Mouse (Mus musculus): Measurements from ENCODE around the gene Kpna7. TPM values are rescaled to one million over a fixed set of nuclear protein-coding genes. Genes with fewer than 3 reads are reported as not detected.

Kpna7 gene
- polyA plus RNA-seq, 1 experiment from 2014 or later: not detected

DNA sequence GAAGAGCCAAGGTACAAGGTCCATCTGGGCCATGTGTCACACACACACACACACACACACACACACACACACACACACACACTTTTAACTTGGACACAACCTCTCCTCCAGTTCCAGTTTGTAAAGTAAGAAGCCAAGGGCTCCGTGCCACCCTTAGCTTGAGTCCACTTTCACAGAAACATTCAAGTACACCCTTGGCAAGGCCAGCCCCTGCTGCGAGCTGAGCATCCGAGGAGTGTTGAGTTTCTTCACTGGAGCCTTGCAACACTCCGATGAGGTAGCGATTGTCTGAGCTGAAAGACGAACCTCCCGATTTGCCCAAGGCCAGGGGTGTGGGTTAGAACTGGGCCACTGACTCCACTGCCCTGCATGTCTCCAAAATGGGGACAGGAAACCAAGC is 138.9 kb downstream of the Kpna7 start:
- DNase-seq (ENCODE audit: low spot score) (no peak), ATAC-seq (replicated peaks; ENCODE audit: low FRiP score, low TSS enrichment, low read depth) (no peak)

DNA sequence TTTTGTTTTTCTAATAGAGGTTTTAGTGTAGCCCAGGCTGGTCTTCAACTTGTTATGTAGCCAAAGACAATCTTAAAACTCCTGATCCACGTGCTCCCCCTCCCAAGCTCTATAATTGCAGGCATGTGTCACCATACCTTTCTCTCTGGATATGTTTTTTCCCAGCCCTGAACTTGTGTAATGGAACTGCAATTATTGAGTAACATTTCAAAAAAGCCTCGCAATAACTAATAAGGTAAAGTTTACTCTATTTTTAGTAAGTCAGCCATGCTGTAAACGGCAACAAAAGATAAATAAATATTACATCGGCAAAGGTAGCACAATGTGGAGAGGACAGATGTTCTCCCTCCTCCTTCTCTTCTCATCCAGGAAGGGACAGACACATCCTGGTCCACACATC is 139.5 kb downstream of the Kpna7 start:
- no peaks in the 10 kb centered on the region for H3K36me3 ChIP-seq (ENCODE audit: control insufficient read depth, insufficient read depth, low read length)
- no peak overlapping the region for H3K4me3 ChIP-seq (ENCODE audit: low read depth, low read length)
- no peak for ATAC-seq (replicated peaks; ENCODE audit: low FRiP score, low TSS enrichment, low read depth)
- H3K9me3 ChIP-seq (ENCODE audit: control insufficient read depth, low read length): no peaks in the 10 kb centered on the region
- no peaks in the 10 kb centered on the region for H3K27me3 ChIP-seq (replicated peaks; ENCODE audit: control insufficient read depth, insufficient read depth, low read length)
- H3K9ac ChIP-seq (ENCODE audit: low read length): no peak overlapping the region
- H3K4me2 ChIP-seq (ENCODE audit: low read length): no peak overlapping the region
- DNase-seq (ENCODE audit: low spot score): no peak
- no peak overlapping the region for H3K27ac ChIP-seq (ENCODE audit: low read depth)
- WGBS: 75% methylated on average over 4 of the region's 4 CpGs
- peaks cover 18% of the 10 kb centered on the region for H3K4me1 ChIP-seq (replicated peaks; ENCODE audit: control insufficient read depth, insufficient read depth, low read length)

More for the DNA sequence above, 138.9 kb downstream of the Kpna7 start:
- H3K4me3 ChIP-seq (ENCODE audit: low read depth, low read length): no peak overlapping the region
- H3K4me1 ChIP-seq (replicated peaks; ENCODE audit: control insufficient read depth, insufficient read depth, low read length): peaks cover 18% of the 10 kb centered on the region
- H3K4me2 ChIP-seq (ENCODE audit: low read length): no peak overlapping the region
- no peaks in the 10 kb centered on the region for H3K27me3 ChIP-seq (replicated peaks; ENCODE audit: control insufficient read depth, insufficient read depth, low read length)
- no peak overlapping the region for H3K9ac ChIP-seq (ENCODE audit: low read length)
- 86% methylated on average over 7 of the region's 7 CpGs for WGBS
- no peaks in the 10 kb centered on the region for H3K9me3 ChIP-seq (ENCODE audit: control insufficient read depth, low read length)
- H3K36me3 ChIP-seq (ENCODE audit: control insufficient read depth, insufficient read depth, low read length): no peaks in the 10 kb centered on the region
- no peak overlapping the region for H3K27ac ChIP-seq (ENCODE audit: low read depth)

DNA sequence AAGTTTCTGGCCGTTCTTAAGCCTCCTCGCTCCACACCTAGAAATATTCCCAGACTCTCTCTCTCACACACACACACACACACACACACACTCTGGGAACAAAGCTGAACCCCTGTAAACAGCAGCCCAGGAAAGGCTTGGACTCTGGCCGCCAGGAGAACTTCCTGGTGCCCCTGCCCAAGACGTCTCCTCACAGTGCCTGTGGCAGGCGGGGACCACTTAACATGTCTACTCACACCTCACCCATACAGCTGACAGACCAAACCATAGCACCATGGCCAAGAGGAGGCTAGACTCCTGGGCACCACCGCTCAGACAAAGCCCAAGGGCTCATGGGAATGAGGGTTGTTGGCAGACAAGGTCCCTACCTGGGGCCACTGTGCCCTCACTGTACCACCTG is 140.5 kb downstream of the Kpna7 start:
- no peak for ATAC-seq (replicated peaks; ENCODE audit: low FRiP score, low TSS enrichment, low read depth)
- Histone ChIP-seq H3K27me3 (replicated peaks; ENCODE audit: control insufficient read depth, insufficient read depth, low read length) (no peaks in the 10 kb centered on the region), H3K27ac (ENCODE audit: low read depth) (no peak overlapping the region), H3K9me3 (ENCODE audit: control insufficient read depth, low read length) (no peaks in the 10 kb centered on the region), H3K4me2 (ENCODE audit: low read length) (no peak overlapping the region), H3K9ac (ENCODE audit: low read length) (no peak overlapping the region), H3K36me3 (ENCODE audit: control insufficient read depth, insufficient read depth, low read length) (no peaks in the 10 kb centered on the region), H3K4me3 (ENCODE audit: low read depth, low read length) (no peak overlapping the region), H3K4me1 (replicated peaks; ENCODE audit: control insufficient read depth, insufficient read depth, low read length) (peaks cover 8% of the 10 kb centered on the region; the same call in 1 of the 2 replicates)
- DNase-seq (ENCODE audit: low spot score): no peak
- WGBS: 83% methylated on average over 6 of the region's 6 CpGs

DNA sequence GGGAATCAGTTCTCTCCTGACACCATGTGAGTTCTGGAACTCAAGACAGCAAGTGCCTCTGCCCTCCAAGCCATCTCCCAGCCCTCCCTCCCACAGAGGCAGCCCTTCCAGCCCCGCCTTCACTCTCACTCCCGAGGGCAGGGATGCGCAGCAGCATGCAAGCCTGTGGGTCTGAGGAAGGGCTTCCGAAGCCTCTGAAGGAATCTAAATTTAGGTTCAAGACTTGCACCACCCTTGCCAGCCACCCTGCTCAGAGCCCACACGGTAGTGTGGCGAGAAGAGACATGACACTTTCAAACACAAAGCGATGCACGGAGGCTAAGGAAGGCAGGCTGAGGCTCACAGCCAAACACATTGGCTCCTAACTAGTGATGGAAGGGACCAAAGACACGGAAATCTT is 141.4 kb downstream of the Kpna7 start:
- 78% methylated on average over 9 of the region's 9 CpGs for WGBS
- no peak for ATAC-seq (replicated peaks; ENCODE audit: low FRiP score, low TSS enrichment, low read depth)
- Histone ChIP-seq H3K27me3 (replicated peaks; ENCODE audit: control insufficient read depth, insufficient read depth, low read length) (no peaks in the 10 kb centered on the region), H3K4me1 (replicated peaks; ENCODE audit: control insufficient read depth, insufficient read depth, low read length) (peaks cover 2% of the 10 kb centered on the region; the same call in 1 of the 2 replicates), H3K9me3 (ENCODE audit: control insufficient read depth, low read length) (no peaks in the 10 kb centered on the region), H3K4me3 (ENCODE audit: low read depth, low read length) (no peak overlapping the region), H3K4me2 (ENCODE audit: low read length) (no peak overlapping the region), H3K36me3 (ENCODE audit: control insufficient read depth, insufficient read depth, low read length) (no peaks in the 10 kb centered on the region), H3K27ac (ENCODE audit: low read depth) (no peak overlapping the region), H3K9ac (ENCODE audit: low read length) (no peak overlapping the region)
- DNase-seq (ENCODE audit: low spot score): no peak

DNA sequence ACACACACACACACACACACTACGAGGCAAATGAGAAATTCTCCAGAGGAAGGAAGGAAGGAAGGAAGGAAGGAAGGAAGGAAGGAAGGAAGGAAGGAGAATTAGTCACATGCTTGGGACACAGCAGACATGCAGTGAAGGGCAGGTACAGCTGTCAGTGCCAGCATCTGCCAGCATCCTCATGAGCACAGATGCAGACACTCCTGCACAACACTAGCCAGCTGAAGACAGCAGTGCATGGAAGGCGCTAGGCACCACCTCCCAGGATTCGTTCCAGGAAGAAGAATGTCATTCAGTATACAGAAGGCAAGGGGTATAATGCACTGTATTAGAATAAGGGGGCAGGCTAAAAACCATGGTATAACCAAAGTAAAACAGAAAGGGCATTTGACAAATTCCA is 142.9 kb downstream of the Kpna7 start:
- H3K27me3 ChIP-seq (replicated peaks; ENCODE audit: control insufficient read depth, insufficient read depth, low read length): no peaks in the 10 kb centered on the region
- DNase-seq (ENCODE audit: low spot score) (no peak), ATAC-seq (replicated peaks; ENCODE audit: low FRiP score, low TSS enrichment, low read depth) (no peak)
- no peak overlapping the region for H3K4me3 ChIP-seq (ENCODE audit: low read depth, low read length)
- no peaks in the 10 kb centered on the region for H3K36me3 ChIP-seq (ENCODE audit: control insufficient read depth, insufficient read depth, low read length)
- no peak overlapping the region for H3K9ac ChIP-seq (ENCODE audit: low read length)
- peaks cover 2% of the 10 kb centered on the region; the same call in 1 of the 2 replicates for H3K4me1 ChIP-seq (replicated peaks; ENCODE audit: control insufficient read depth, insufficient read depth, low read length)
- H3K27ac ChIP-seq (ENCODE audit: low read depth): no peak overlapping the region
- no peaks in the 10 kb centered on the region for H3K9me3 ChIP-seq (ENCODE audit: control insufficient read depth, low read length)
- H3K4me2 ChIP-seq (ENCODE audit: low read length): no peak overlapping the region
- 59% methylated on average over 3 of the region's 3 CpGs for WGBS

DNA sequence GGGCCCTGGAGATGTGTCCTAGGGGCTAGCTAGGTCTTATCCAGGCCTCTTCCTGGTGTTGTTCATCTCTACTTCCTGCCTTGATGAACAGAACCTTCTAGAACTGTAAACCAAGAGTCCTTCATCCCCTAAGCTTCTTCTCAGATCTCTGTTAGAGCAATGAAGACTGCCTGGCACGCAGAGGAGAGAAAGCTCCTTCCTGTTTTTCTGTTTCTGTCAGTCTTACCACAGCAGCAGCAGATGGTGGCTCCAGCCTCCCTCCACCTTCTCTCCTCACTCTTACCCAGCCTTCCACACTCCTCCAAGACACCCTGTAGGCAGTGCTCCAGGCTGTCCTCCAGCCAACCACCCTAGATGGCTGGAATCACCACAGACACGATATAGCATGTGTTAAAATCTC is 146.5 kb downstream of the Kpna7 start:
- no peaks in the 10 kb centered on the region for H3K36me3 ChIP-seq (ENCODE audit: control insufficient read depth, insufficient read depth, low read length)
- peaks cover 9% of the 10 kb centered on the region; the same call in 1 of the 2 replicates for H3K4me1 ChIP-seq (replicated peaks; ENCODE audit: control insufficient read depth, insufficient read depth, low read length)
- DNase-seq (ENCODE audit: low spot score) (no peak), ATAC-seq (replicated peaks; ENCODE audit: low FRiP score, low TSS enrichment, low read depth) (no peak)
- no peaks in the 10 kb centered on the region for H3K27me3 ChIP-seq (replicated peaks; ENCODE audit: control insufficient read depth, insufficient read depth, low read length)
- no peak overlapping the region for H3K4me2 ChIP-seq (ENCODE audit: low read length)
- no peak overlapping the region for H3K27ac ChIP-seq (ENCODE audit: low read depth)
- no peak overlapping the region for H3K4me3 ChIP-seq (ENCODE audit: low read depth, low read length)
- WGBS: 65% methylated on average over 2 of the region's 2 CpGs
- H3K9me3 ChIP-seq (ENCODE audit: control insufficient read depth, low read length): no peaks in the 10 kb centered on the region
- no peak overlapping the region for H3K9ac ChIP-seq (ENCODE audit: low read length)

Other genes with a start within 250 kb of the Kpna7 start
- gene Smurf1, start 118.2 kb downstream of the Kpna7 start, polyA plus RNA-seq (2014; fragmentation: Nextera tagmentation; extraction: Ambion mirVana): 14.4 and 17.2 TPM in 2 replicates
- gene Gm4871, start 51.3 kb downstream of the Kpna7 start, polyA plus RNA-seq (2014; fragmentation: Nextera tagmentation; extraction: Ambion mirVana): not detected in 2 replicates
- not detected in 2 replicates for gene 1700018F24Rik, start 41.0 kb downstream of the Kpna7 start, polyA plus RNA-seq (2014; fragmentation: Nextera tagmentation; extraction: Ambion mirVana)
- 147 and 154 TPM in 2 replicates for gene Arpc1a, start 200 bp downstream of the Kpna7 start, polyA plus RNA-seq (2014; fragmentation: Nextera tagmentation; extraction: Ambion mirVana)
- gene Arpc1b, start 30.2 kb upstream of the Kpna7 start, polyA plus RNA-seq (2014; fragmentation: Nextera tagmentation; extraction: Ambion mirVana): 281 and 305 TPM in 2 replicates
- gene Pdap1, start 56.2 kb upstream of the Kpna7 start, polyA plus RNA-seq (2014; fragmentation: Nextera tagmentation; extraction: Ambion mirVana): 85.9 and 98.7 TPM in 2 replicates
- 187 and 188 TPM in 2 replicates for gene Bud31, start 56.3 kb upstream of the Kpna7 start, polyA plus RNA-seq (2014; fragmentation: Nextera tagmentation; extraction: Ambion mirVana)
- 12.6 and 13.1 TPM in 2 replicates for gene Ptcd1, start 83.1 kb upstream of the Kpna7 start, polyA plus RNA-seq (2014; fragmentation: Nextera tagmentation; extraction: Ambion mirVana)
- gene Cpsf4, start 83.2 kb upstream of the Kpna7 start, polyA plus RNA-seq (2014; fragmentation: Nextera tagmentation; extraction: Ambion mirVana): 29.6 and 32.0 TPM in 2 replicates
- gene Atp5j2, start 108.0 kb upstream of the Kpna7 start, polyA plus RNA-seq (2014; fragmentation: Nextera tagmentation; extraction: Ambion mirVana): 681 and 724 TPM in 2 replicates
- 8.5 and 9.1 TPM in 2 replicates for gene Zkscan14, start 117.8 kb upstream of the Kpna7 start, polyA plus RNA-seq (2014; fragmentation: Nextera tagmentation; extraction: Ambion mirVana)
- gene Zkscan5, start 120.5 kb upstream of the Kpna7 start, polyA plus RNA-seq (2014; fragmentation: Nextera tagmentation; extraction: Ambion mirVana): 13.1 and 13.6 TPM in 2 replicates
- 35.9 and 42.2 TPM in 2 replicates for gene Zfp655, start 147.7 kb upstream of the Kpna7 start, polyA plus RNA-seq (2014; fragmentation: Nextera tagmentation; extraction: Ambion mirVana)
- gene Zscan25, start 196.5 kb upstream of the Kpna7 start, polyA plus RNA-seq (2014; fragmentation: Nextera tagmentation; extraction: Ambion mirVana): 0.26 and 0.42 TPM in 2 replicates